Mouse (Mus musculus) ovary, postnatal 10 days (tissue): Measurements from ENCODE around the gene Enpp6.

Experiments
- DNase-seq: peaks from one replicate; pipeline ENCODE4 v3.0.0; 2022; ENCODE audit warnings: low spot score

Gene Enpp6

GRCm38 (mm10) chr8:47067121-47067520, 80.4 kb downstream of the Enpp6 start:
- no peak for DNase-seq

- DNase-seq = no peak
These were observed 82.9 kb downstream of the Enpp6 start for GRCm38 (mm10) chr8:47069634-47070033.

GRCm38 (mm10) chr8:47072001-47072400, 85.3 kb downstream of the Enpp6 start:
- DNase-seq = no peak

- no peak for DNase-seq
These were observed 89.4 kb downstream of the Enpp6 start for GRCm38 (mm10) chr8:47075941-47076555.

GRCm38 (mm10) chr8:47080037-47080436, 93.3 kb downstream of the Enpp6 start:
- no peak for DNase-seq

GRCm38 (mm10) chr8:47082201-47083027, 95.7 kb downstream of the Enpp6 start:
- DNase-seq = no peak

GRCm38 (mm10) chr8:47090021-47090420, 103.3 kb downstream of the Enpp6 start:
- no peak for DNase-seq

GRCm38 (mm10) chr8:47105617-47106016, 118.9 kb downstream of the Enpp6 start:
- DNase-seq = no peak

- no peak for DNase-seq
These were observed 127.6 kb downstream of the Enpp6 start for GRCm38 (mm10) chr8:47114133-47114796.

GRCm38 (mm10) chr8:47117336-47117735, 130.6 kb downstream of the Enpp6 start:
- no peak for DNase-seq

- DNase-seq = no peak
These were observed 133.2 kb downstream of the Enpp6 start for GRCm38 (mm10) chr8:47119895-47120294.

- no peak for DNase-seq
These were observed 142.2 kb downstream of the Enpp6 start for GRCm38 (mm10) chr8:47128859-47129258.

GRCm38 (mm10) chr8:47133381-47133780, 146.7 kb downstream of the Enpp6 start:
- no peak for DNase-seq

- DNase-seq = no peak
These were observed 148.0 kb downstream of the Enpp6 start for GRCm38 (mm10) chr8:47134736-47135135.

GRCm38 (mm10) chr8:47135586-47135985, 148.9 kb downstream of the Enpp6 start:
- no peak for DNase-seq

- DNase-seq = no peak
These were observed 149.4 kb downstream of the Enpp6 start for GRCm38 (mm10) chr8:47136047-47136446.

GRCm38 (mm10) chr8:47145258-47145657, 158.6 kb downstream of the Enpp6 start:
- no peak for DNase-seq
